Mouse (Mus musculus) kidney, postnatal 25 days (tissue): ENCODE data around the gene 9130023H24Rik.
A peak's percentile ranks its signal among the peaks of the same experiment; 100 is the strongest.

ENCODE experiments used
- DNase-seq, 2 experiments: peaks; one replicate each; pipeline ENCODE4 v3.0.0; 2021; ENCODE audit warnings: mixed read lengths in 2 of 2

The 9130023H24Rik gene

DNA sequence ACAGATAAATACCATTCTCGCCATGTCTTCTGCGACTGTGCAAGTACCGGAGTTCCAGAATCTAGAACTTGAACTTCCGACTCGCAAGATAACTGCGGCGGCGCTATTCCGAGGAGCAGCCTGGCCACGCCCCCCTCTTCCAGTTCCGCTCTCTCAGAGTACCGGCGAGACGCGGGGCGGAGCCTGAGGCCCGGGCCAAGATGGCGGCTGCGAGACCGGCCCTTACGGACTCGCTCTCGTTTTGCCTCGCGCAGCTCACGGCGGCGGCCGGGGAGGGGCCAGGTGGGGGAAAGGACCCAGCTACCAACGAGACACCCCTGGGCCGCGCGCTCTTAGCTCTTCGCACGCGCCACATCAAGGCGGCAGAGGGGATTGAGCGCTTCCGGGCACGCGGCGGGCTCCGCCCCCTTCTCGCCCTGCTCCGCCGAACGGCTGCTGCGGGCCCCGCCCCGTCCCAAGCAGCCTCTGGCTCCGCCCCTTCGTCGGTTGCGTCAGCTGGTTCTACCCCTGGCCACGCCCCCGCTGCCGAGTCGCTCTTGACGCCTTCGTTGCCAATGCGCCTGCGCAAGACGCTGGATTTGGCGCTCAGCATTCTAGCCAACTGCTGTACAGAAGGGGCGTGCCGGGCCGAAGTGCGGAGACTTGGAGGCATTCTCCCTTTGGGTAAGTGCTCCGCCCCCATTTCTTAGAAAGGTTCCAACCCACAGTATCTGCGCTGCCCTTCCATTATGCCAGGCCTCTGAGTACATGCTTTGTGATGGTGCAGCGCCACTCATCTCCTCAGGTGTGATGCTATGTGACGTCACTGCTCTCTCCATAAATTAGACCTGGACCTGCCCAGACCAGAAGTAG, at the start of gene 9130023H24Rik:
Gene 9130023H24Rik, minus strand, starts transcription at position 105 of the 852 bp plus-strand sequence.
- DNase-seq, result peak; percentile 100

- no peak for DNase-seq
Measured at GRCm38 (mm10) chr7:128285060-128285459, 47.2 kb upstream of the 9130023H24Rik start.

GRCm38 (mm10) chr7:128284047-128284446, 46.2 kb upstream of the 9130023H24Rik start:
- DNase-seq, result no peak

DNA sequence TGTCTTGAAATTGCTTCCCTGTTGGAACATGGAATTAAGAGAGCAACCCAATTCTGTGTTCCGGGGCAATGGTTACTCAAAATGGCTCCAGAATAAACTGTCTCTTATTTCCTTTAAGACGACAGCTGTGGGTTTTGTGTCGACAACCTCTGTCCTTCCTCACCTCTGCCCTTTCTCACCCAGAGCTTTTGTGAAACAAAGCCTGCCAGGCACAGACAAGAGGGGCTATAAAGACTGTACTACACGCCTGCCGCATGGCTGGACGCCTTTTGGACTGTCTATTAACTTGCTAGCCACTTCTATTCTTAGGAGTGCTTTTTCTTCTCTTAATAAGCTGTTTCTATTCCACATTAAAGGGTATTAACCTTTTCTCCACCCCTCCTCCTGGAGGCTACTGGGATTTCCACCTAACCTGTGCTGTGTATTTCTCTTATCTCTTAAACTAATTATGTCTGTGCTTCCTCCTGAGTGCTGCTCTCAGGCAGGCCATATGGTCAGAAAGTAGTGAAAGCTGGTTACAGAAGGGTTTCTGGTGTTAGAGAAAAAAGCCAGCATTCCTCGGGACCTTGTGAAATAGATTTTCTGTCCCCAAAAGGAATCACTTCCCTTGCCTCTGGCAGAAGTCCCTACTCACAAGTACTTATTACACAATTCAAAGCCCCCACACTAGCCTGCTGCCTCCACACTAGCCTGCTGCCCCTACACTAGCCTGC, 44.9 kb upstream of the 9130023H24Rik start:
- DNase-seq, result no peak

DNA sequence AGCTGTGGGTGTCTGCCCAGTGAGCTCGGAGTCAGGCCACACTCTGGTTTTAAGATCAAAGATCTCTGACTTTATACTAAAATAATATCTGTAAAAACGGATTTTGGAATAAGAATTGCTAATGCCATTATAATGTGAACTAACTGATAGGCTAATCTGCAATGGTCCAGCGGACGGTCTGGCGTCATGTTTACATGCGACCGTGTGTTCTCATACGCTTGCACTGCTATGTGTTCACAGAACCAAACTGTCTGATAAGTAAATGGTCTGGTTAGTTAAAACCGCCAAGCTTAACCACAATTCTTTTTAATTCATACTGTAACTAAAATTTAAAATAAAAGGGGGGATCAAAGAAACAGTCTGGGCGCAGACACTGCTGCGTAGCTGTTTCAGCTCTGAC, 43.9 kb upstream of the 9130023H24Rik start:
- no peak for DNase-seq

DNA sequence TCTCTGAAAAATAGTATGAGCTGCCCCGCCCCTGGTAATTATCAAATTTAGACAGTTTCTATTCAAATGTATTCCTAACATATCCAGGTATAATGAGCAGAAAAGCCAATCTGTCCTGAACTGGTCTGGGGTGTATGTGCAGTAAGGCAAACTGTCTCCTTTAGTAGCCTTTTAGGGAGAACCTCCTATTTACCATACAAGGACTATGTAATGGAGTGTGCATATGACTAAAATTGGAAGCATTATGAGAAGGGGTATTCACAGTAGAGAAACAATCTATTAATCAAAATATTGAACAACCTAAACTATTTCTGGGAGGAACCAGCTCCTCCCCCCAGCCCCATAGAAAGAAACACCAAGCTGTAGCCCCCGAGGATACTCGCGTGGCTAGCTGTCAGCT, 41.9 kb upstream of the 9130023H24Rik start:
- DNase-seq, result no peak

GRCm38 (mm10) chr7:128276051-128276450, 38.2 kb upstream of the 9130023H24Rik start:
- no peak for DNase-seq

DNA sequence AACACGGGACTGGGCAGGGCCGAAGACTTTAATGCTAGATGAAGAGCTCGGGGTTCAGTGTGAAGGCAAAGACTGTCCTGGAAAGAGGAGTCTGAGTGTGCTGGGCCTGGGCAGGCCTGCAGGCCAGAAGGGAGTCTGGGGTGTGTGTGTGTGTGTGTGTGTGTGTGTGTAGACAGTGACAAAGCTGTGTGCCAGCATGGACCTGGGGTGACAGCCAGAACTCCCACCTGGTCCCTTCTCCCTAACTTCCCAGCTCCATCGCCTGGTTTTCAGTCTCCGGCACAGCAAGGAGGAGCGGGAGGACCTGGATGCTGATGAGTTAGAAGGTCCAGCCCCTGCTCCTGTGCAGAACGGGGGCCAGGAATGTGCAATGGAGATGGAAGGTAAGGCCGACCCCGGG, 33.7 kb upstream of the 9130023H24Rik start:
- no peak for DNase-seq

GRCm38 (mm10) chr7:128270431-128270850, 32.6 kb upstream of the 9130023H24Rik start:
- no peak for DNase-seq

- no peak for DNase-seq
Measured at GRCm38 (mm10) chr7:128267813-128268212, 30.0 kb upstream of the 9130023H24Rik start.

- DNase-seq, result peak; percentile 62 to 76
Measured at GRCm38 (mm10) chr7:128267391-128267790, 29.6 kb upstream of the 9130023H24Rik start.

DNA sequence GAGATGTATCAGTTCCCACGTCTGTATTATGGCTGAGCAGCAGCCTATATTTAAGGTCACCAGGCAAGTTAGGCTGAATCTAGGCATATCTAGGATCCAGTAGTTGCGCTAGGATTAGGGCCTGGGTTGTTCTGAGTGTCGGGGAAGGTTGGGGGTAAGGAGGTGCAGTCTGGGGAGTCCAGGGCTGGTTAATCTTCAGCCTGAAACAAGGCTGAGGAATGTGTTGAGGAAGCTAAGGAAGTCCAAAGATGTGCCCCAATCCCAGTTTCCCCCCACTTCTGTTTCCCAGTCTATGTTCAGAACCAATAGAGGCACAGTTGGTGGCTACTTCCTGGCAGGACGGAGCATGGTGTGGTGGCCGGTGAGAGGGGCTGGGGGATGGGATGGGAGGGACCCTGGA, 28.2 kb upstream of the 9130023H24Rik start:
- peak in 1 of 2 experiments; percentile 25 for DNase-seq

- DNase-seq, result peak; percentile 42 to 73
Measured at GRCm38 (mm10) chr7:128265411-128265810, 27.6 kb upstream of the 9130023H24Rik start, which contains the start of gene Slc5a2. Gene Slc5a2, plus strand, starts transcription at chr7:128265657.

DNA sequence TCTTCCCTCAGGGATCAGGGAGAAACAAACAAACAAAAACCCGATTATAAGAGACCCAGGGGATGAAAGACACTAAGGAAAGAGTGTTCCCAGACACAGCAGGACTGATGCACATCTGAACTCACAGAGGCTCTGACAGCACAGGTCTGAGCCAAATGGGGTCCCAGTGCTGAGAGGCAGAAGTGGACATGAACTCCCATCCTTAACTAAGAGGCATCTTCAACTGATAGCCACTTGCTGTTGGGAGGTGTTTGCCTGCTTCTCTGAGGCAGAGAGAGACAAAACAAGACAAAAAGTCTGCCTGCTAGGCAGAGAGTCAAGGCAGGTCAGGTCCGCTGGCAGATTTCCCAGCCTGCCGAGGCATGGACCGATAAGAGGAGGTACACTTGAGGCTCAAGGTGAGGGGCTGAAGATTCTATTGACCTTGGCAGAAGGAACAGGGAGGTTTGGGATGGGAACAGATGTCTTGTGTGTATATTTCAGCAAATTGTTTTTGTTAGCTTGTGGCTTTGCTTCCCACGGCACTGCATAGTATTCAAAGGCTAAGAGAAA, 19.0 kb upstream of the 9130023H24Rik start:
- DNase-seq, result peak in 1 of 2 experiments; percentile 65

DNA sequence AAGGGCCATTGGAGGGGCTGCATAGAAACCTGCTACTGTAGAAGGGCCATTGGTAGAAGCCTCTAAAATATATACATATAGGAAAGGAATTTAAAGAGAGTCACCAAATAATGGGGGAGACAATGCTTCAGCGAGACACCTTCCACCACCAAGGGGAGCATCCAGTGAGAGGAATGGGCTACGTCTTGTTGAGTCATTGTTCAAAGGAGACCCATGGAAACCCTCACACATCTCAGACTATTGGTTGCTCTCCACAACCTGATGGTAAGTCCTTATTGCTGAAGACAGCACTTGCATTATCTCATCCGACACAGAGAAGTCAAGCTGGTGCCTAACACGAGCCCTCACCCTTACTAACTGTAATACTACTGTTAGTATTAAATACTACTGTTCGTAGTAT, 17.9 kb upstream of the 9130023H24Rik start:
- DNase-seq, result no peak

DNA sequence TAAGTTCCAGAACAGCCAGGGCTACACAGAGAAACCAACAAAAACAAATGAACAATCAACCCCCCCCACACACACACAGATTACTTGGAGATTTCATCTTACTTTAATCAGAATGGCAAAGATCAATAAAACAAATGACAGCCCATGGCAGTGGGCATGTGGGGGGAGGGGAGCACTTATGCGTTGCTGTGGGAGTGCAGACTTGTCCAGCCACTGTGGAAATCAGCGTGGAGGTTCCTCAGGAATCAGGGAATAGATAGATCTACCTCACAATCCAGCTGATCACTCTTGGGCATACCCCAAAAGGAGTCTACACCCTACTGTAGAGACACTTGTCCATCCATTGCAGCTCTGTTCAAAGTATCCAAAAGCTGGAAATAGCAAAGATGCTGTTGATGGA, 17.1 kb upstream of the 9130023H24Rik start:
- no peak for DNase-seq

DNA sequence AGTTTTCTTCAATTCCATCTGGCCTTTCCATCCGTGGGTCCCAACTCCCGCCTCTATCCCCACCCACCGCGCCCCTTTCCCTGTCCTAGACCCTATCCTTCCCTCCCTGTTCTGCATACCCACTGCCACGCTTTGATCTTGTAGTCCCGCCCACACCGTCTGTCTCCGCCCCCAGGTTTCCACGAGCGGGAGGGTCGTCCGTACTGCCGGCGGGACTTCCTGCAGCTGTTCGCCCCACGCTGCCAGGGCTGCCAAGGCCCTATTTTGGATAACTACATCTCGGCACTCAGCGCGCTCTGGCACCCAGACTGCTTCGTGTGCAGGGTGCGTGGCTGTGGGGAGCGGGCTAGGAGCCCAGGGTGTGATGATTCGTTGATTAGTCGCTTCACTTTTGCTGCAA, 14.8 kb upstream of the 9130023H24Rik start:
- peak in 1 of 2 experiments; percentile 40 for DNase-seq

DNA sequence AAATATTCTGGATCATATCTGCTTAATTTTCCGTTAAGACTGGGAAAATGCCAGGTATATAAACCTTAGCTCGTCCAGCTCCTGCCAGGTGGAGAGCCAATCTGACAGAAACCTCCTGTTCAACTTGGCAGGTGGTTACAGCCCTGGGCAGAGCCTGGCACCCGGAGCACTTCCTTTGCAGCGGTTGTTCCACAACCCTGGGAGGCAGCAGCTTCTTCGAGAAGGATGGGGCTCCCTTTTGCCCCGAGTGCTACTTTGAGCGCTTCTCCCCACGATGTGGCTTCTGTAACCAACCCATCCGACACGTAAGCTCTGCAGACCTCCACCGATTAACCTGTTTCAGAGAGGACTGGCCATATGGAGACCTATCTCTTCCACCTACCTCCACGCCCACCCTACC, 14.1 kb upstream of the 9130023H24Rik start:
- DNase-seq, result peak in 1 of 2 experiments; percentile 41

DNA sequence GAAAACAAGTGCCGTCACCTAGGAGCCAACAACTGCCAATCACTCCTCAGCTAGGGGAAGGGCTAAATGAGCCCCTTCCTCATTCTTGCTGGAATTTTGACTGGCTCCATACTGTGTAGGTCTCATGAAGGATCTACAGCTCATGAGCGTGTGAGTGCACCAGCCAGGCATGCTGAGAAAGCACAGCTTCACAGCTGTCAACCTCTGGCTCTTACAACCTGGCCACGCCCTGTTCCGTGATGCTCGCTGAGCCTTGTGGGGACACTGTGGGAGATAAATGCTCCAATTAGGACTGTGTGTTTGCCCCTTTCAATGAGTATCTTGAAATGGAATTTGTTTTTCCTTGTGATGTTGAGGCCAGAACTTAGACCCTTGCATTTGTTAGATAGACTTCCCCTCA, 12.2 kb upstream of the 9130023H24Rik start:
- no peak for DNase-seq

DNA sequence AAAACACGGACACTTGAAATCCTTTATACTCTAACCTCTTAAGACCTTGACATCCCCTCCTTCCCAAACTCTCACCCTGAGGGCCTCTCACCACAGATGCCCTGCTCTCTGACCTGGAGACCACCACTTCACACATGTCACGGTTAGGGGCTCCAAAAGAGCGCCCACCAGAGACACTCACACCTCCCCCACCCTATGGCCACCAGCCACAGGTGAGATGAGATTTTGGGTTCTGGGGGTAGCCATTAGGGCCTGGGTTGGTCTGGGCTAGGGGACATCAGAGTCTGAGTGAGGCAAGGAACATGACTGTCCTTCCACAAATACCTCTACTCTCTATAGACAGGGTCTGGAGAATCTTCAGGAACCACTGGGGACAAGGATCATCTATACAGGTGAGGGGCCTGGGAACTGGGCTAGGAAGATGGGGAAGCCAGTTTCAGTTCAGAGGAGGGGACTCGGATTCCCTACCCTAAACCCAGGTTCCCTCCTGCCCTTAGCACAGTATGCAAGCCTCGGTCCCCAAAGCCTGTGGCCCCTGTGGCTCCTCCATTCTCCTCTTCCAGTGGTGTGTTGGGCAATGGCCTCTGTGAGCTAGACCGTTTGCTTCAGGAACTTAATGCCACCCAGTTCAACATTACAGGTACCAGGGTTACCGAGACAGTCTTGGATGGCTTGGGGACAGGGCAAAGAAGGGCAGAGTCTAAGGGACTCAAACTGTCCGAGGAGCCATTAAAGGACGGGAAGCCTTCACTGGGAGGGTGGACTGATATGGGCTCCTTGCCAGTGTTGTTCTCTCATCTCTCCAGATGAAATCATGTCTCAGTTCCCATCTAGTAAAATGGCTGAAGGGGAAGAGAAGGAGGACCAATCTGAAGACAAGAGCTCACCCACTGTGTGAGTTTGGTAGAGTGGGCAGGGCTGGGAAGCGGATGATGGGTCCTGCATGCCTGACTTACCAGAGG, 10.5 kb upstream of the 9130023H24Rik start:
- no peak for DNase-seq

DNA sequence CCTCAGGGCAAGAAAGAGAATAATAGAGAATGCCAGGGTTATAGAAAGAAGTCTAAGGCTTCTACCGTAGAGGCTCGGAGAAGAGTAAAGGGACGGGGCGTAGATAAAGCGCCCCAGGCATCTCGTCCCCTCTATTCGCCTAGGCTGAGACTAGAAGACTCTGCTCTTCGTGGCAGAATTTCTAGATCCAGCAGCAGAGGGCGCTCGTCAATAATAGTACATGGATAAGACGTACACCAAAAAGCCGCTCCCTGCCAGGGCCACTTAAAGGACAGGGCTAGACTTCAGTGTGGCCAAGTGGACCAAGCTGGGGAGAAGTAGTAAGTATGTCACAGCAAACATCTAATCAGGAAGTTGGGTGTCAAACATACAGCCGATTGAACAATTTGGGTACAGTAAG, 9.6 kb upstream of the 9130023H24Rik start:
- peak; percentile 90 to 94 for DNase-seq
